Mouse (Mus musculus) cerebellum, adult 9-11 months (tissue): ENCODE results near the gene Sh3bgr.

Experiments used
- DNase-seq: peaks from one replicate; pipeline ENCODE4 v3.0.0; 2022

Sh3bgr gene

DNA sequence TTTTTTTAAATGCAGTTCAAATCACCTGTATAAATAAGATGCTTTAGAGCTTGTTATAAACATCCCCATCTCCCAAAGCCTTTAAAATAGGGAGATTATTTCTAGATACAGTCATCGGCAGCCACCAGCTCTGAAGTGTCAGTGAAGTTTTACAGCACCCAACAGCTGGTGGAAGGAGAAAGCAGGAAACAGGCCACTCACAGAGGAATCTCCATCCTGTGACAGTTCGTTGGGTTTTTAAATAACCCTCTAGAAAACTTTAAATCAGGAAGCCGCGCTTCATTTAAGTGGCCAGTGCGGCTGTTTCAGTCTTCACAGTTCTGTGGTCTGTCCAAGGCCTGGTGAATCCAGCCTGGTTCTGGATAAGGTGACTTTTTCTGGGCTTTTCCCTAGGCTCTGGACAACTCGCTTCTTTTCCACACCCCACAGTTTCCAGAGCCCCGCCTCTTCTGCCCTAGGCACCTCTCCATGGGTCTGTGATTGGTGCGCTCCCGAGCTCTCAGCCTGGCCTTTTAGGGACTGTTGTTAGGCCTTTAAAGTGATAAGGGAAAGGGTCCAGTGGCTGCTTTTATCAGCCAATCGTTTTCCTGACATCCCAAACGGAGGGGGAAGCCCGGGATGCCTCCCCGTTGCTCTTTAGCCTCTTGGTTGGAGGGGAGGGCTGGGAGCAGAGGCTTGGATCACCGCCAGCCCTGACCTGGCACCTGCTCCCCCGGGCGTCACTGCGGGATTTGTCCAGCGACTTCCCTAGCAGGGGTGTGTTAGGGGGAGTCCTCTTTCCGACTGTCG, at the start of gene Sh3bgr:
Gene Sh3bgr, plus strand, starts transcription at position 538 of the 789 bp plus-strand sequence.
- DNase-seq: peak; percentile 75

DNA sequence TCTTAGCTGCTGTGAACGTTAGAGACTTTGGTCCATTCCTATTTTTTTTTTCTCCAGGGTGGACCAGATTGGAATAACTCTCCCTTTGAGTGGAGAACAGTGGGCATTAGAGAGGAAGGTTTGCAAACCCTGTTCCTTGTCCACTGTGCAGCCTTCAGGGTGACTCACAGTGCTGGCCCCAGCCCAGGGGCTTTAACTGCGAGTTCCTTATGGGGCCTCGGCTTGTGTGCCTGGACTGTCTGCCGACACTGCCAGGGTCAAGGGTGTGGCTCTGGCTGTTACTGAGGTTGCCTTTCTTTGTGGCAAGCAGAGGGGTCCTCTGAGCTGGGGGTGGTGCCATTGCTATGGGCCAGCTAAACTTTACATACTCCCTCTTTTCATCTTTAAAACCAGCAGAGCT, 49.3 kb upstream of the Sh3bgr start:
- DNase-seq: peak; percentile 48

DNA sequence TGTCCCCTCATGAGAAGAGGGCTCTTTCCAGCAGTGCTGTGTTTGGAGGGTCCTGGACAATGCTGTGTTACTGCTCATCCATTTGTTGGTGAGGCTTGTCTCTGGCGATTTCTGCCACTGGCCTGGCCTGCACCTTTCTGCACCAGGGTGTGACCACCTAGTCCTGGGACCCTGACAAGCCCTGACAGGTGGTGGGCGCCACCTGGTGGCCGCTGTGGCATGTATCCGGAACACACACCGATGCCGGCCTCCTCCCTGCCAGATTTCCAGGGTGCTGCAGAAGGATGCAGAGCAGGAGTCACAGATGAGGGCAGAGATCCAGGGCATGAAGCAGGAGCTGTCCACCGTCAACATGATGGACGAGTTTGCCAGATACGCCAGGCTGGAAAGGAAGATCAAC, 48.7 kb upstream of the Sh3bgr start:
- DNase-seq: peak; percentile 87

DNA sequence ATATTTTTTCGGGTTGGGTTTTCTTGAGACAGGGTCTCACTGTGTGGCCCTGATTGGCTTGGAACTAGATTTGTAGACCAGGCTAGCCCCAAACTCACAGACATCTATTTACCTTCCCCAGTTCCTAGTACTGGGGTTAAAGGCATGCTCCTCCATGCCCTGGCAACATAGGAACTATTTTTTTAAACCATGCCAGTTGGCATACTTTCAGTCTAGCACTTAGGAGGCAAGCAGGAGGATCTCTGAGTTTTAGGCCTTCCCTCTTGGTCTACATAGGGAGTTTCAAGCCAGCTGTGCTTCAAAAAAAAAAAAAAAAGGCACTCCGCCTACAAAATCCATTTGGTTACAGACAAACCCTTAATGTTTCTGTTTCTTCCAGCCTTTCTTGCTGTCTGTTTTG, 45.8 kb upstream of the Sh3bgr start:
- DNase-seq: no peak

DNA sequence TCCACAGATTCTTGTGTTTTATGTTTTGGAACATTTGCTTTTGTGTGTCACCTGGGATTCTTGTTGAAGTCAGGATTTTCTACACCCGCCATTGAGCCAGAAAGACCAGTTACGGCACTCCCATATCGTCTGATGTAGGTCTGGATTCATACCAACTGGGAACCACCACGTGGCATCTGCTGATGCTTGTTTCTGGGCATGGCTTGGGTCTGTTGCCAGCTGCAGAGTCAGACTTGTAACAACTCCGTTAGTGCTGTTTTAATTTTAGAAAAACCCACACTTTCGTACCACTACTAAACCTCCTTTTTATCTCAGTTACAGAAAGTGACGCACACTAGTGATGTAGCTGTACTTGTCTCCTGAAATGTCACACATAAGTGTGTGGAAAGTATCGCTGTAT, 44.2 kb upstream of the Sh3bgr start:
- peak; percentile 30 for DNase-seq

DNA sequence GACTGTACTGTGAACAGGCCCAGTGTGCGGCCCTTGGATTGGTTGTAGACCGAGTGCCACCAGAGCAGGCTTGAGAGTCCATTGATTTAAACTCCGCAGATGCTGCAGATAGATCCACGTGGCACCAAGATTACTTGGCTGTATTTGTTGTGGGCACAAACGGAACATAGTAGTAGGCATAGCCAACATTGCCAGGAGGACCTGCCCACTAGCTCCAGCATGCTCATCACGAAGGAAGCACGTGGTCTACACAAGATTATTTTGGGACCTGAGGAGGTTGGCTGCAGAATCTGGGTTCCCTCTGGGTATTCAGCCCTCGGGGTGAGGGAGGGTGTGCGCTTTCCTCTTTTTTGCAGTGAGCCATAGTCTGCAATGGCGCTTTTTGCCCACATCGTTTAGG, 43.1 kb upstream of the Sh3bgr start:
- peak; percentile 34 for DNase-seq

DNA sequence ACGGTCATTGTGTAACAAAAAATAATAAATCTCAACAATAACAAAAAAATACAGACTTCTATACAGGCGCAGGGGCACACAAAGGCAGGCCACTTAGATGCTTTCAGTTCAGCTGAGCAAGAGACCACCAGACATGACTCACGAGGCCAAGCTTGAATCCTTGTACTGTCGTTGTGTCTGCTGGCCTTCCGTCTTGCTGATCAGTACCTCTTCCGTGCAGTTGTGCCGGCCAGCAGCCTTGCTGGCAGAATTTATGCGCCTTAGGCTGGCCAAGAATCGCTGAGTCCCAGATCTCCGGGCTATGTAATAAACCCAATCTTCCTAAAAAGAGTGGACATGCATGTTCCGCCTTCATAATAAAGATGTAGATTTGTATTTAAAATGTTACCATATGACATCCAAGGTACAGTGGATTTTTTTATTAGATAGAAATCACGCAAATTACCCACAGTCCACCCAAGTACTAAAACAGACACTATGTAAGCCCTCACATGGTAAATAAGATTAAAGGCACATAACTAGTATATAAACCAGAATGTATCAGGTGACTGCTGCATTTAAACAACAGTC, 41.7 kb upstream of the Sh3bgr start:
- peak; percentile 26 for DNase-seq

DNA sequence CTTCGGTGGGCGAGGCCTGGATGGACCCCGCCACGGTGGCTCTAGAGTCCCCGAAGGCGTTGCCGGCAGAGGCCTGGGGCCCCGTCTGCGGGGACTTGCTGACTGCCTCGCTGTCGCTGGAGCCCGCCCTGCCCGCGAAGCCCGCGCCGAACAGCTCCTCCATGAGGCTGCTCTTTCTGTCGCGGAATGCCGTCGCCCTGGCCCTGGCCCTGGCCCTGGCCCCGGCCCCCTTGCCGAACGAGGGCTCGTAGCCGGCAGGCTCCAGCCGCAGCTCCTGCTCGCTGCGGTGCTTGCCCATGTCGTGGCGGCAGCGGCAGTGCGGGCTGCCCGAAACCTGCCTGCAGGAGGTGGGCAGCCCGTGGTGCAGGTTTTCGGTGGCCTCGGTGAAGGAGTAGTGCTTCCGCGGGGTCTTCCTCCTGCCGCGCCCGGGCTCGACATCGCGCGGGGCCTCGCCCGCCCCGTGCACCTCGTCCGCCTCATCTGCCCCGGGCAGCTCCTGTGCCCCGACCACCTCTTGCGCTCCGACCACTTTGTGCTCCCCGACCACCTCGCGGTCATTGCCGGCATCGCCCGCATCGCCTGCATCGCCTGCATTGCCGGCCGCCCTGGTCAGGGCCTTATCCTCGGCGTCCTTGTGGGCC, 41.0 kb upstream of the Sh3bgr start:
- DNase-seq: peak; percentile 63

DNA sequence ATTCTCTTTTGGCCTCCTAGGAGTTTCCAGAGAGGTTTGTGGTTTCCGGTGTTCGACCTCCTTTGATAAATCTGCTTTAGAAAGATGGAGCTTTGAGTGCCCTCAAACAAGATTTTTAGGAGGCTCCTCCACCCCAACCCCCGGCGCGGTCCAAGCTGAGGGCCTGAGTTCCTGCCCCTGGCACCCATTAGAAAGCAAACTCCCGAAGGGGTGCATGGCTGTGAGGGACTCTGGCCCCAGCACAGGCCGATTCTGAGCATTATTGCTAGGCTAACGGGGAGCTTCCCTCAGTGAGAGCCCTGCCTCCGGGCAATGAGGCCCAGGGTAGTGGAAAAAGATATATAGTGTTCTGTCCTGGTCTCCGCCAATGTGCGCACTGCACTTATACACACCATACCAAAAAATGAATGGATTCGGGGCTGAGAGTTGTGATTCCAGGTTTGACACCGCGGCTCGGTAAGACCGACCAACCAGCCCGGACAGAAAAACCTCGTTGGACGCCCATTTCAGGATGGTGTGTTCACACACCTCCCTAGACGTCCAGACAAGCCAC, 40.4 kb upstream of the Sh3bgr start:
- peak; percentile 51 for DNase-seq

DNA sequence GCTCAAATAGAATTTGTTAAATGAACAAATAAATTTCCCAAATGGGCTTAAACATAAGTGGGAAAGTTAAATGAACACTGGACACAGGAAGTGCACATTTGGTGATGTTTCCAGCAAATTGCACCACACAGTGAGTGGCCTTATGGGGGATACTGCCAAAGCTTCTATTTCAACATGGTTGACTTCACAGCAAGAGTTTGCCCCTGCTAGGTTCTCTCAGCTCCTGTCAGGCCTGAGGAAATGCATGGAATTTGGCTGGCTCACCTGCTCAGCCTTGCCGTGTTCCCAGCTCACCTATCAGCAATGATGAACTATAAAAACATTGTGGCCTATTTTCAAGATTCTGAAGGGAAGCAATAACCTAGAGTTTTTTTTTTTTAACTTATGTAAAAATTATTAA, 39.3 kb upstream of the Sh3bgr start:
- DNase-seq: peak; percentile 68

DNA sequence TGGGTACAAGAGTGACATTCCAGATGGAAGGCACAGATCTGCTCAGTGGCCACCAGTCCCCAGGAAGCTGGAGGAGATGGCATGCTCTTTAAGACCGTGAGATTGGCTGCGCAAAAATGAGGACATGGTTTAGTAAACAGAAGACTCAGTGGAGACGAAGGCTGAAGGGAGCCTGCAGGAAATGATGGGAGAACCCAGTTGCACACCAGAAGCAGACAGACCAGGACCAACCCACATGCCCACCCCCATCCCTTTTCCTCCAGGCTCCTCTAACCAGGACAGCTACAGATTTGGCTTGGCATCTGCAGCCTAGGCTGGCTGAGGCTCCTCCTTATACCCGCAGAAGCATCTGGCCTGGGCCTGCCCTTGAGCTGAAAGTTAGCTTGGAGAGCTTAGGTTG, 38.9 kb upstream of the Sh3bgr start:
- DNase-seq: peak; percentile 69

DNA sequence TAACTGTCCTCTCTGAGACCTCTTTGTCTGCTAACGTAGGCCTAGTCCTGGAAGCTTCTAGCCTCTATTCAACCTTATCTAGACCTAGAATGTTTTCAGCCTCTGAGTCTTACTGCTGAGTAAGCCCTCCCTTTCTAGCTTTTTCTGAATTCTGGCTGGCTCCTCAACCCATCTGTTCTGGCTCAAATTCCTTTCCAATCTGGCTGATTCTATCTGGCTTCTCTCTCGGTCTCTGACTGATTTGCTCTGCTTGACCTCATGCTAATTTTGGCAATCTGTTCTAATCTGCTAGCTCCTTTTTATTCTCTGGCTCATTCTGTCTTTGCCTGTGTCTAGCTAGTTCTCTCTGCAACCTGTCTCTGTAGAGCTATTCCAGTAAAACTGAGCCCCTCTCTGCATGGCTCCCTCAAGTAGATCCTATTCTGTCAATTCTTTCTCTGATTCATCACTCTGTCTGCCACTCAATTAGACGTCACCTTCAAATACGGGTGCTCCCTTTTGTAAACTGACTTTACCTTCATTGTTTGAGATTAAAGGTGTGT, 34.5 kb upstream of the Sh3bgr start:
- peak; percentile 84 for DNase-seq

DNA sequence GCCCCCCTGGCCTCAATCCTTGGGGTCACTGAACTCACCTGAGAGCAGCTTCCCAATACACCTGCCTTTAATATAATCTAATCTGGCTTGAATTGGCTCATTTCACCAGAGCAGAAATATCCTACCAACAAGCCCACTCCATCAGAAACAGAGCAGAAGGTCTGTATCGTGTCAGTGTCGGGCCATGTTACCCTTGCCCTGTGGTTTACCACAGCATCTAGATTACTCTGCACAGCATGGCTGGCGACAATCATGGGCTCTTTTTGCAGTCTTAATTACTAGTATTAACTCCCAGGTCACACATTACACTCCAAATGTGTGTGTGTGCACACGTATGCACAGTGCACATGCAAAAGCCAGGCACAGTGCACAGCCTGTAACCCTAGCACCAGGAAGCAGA, 31.4 kb upstream of the Sh3bgr start:
- no peak for DNase-seq

DNA sequence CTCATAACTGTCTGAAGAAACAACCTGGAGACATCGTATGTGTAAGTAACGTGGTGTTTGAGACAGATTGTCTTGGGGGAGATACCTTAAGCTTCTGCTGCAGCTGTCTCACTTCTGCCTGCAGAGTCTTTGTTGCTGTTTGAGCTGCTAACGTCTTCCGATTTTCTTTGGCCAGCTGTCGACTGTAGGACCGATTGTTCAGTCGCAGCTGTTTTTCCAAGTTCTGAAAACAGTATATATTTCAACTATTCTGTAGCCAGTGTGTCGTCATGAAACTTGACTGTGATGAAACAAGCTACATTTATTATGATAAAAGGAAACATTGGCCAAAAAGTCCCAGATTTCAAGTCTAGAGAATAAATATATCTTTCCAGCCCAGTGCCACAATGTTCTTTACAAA, 26.6 kb upstream of the Sh3bgr start:
- no peak for DNase-seq

DNA sequence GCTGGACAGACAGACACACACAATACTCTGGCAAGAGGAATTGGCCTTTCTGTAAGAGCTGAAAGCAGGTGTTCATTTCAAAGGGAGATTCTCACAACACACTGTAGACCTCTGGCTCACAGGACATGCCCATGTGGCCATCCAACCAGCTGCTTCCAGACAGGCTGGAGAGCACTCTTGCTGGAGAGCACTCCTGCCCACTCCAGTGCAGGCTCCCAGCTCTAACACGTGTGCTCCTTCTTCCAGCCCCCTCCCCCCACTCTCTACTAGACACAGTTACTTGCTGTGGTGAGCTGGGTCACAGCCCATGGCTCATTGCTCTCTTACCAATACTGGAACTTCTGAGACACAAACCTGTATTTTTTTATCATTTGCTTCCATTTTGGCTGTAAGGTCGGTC, 24.9 kb upstream of the Sh3bgr start:
- no peak for DNase-seq

DNA sequence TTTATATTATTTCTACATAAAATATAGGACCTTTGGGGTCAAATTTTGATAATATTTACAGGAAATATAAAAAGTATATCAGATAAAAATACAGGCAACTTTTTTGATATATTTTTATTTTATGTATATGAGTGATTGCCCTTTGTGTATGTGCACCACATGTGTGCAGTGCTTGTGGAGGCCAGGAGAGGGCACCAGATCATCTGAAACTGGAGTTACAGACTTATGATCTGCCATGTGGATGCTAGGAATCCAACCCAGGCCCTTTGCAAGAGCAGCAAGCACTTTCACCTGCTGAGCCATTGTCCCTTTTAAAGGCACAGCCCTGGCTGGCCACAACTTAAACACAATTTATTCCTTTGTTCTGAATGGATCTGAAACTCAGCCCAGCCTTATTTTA, 21.1 kb upstream of the Sh3bgr start:
- DNase-seq: no peak

DNA sequence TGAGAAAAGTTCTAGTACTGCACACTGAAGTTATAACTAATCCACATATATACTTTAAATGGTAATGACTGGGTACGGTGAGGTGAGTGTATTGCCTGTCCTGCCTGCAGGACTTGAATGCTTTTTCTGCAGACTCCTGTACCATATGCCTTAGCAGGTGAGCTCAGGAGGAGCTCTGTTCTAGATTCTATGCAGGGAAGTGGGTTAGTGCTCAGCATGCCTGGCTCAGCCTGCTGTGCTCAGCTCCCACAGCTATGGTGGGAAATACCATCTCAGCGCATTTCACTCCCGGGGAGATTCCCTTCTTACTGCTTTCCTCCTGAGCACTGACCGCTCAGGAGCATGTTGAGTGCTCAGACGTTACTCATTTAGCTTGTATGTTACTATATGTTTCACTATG, 12.6 kb upstream of the Sh3bgr start:
- DNase-seq: peak; percentile 58

DNA sequence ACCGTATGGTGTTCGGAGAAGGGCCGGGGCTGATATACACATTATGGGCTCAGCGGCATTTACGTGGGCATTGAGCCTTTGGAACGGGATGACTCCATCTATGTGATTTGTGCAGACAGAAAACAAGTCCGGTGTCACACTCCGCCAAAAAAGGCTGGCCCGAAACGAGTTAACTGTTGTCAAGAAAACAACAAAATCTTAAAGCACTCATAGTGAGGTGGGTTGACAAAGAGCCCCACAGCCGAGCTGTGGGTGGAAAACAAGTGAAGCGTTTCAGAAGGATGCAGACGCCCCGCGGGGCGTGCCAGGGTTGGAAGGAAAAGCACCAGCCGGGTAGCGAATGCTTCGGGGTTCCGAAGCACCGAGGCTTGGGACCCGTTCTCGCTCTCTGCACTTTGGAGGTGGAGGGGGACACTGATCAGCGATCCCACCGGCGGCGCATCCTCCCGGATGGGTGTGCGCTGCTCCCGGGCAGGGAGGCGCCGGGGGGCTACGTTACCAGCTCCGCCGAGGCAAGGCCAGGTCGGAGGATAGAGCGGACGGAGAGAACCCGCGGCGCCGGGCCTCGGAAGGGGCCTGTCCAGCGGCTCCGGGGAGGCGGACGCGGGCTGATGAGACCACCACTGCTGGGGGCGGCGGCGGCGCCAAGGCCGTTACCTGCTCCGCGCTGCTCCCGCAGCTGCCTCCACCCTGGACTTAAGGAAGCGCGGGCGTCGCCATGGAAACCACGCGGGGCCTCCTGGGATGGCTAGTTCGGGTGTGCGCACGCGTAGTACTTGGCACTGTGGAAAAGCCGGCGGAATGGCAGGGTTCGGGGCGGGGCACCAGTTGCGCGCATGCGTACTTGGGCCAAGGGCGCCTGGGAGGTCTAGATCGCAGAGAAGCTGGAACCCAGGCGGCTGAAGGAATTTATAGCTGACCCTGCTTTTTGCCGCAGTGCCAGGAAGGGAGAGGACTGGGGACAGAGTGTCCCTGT, 8.4 kb upstream of the Sh3bgr start, which contains the start of gene Lca5l:
Gene Lca5l, minus strand, starts transcription at position 741 of the 976 bp plus-strand sequence.
- peak; percentile 99 for DNase-seq

DNA sequence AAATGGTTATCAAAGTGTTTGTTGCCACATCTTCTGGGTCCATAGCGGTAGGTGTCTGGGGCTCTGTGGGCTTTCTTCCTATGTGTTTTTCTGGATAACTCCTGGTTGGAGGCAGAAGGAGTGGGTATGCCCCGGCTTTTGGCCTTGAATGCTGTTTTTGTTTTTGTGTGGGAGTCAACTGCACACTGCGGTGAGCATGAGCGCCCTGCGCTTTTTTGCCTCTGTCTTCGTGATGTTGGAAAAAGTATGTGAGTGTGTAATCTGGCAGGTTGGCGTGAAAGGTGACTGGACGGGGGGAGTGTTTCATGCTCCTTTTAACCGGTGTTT, 415 bp downstream of the Sh3bgr start:
- DNase-seq: no peak

DNA sequence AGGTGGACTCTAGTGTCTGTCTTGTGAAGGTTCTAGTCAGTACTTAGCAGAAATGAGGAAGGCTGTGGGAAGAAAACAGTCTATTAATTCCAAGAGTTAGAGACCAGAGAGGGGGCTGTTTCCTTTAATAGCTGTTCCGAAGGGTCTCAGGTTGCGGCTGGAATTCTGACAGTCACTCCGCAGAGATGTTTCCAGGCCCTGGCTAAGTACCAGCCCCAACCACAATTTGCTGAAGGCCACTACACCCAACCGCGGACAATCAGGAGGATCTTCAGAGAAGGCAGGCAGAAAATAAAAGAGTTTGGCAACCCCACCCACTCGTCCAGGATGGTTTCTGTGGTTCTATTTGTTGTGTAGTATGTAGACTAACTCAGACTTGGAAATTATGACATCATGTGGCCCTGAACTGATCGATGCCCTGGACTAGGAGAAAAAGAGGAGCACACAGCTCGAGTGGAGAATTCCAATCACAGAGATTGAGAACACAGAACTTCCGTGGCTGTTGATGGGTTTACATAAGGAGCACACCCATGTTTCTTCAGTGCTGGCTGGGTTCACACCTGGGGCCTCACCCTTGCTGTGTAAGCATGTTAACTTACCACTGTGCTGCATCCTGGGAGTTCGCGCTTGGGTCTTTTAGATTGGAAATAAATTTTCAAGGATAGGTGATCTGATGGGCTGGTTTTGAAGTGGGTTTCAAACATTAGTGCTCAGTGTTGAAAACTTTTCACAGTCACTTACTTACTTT, 1.4 kb downstream of the Sh3bgr start:
- peak; percentile 29 for DNase-seq

DNA sequence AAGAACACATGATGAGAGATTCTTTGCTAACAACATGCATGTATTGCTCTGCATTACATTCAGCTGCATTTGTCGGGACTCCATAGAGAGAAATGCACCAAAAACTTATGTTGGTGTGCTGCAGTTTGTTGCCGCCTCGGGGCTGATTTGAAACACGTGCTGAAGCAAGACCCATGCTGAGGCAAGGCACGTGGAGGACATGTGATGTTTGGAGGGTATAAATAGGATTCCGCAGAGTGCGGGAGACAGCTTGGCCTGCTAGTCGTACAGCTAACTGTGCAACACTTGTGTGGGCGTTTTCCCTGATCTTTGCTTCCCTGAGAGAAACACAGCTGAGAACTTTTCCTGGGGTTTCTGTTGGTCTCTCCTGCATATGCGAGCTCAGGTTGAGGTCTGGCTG, 9.5 kb downstream of the Sh3bgr start:
- no peak for DNase-seq

DNA sequence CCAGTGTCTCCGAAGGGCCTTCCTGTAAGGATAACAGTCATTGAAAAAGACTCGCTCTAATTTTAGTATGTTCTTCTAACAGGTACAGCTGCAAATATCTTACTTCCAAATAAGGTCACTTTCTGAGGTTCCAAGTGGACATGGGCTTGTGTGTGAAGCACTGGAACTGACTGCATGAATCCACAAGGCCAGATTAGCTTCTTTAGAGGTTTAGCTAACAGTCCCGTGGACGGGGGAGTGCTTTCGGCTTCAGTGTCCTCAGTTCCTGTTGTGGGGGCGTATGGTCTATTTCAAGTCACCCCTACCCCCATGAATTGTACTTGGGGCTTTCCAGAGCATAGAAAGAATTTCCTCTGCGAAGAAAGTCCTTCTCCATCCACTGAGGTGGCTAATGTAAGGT, 10.6 kb downstream of the Sh3bgr start:
- no peak for DNase-seq
